9 mouse cellular contexts compared by ENCODE assay signal in the genomic region with DNA sequence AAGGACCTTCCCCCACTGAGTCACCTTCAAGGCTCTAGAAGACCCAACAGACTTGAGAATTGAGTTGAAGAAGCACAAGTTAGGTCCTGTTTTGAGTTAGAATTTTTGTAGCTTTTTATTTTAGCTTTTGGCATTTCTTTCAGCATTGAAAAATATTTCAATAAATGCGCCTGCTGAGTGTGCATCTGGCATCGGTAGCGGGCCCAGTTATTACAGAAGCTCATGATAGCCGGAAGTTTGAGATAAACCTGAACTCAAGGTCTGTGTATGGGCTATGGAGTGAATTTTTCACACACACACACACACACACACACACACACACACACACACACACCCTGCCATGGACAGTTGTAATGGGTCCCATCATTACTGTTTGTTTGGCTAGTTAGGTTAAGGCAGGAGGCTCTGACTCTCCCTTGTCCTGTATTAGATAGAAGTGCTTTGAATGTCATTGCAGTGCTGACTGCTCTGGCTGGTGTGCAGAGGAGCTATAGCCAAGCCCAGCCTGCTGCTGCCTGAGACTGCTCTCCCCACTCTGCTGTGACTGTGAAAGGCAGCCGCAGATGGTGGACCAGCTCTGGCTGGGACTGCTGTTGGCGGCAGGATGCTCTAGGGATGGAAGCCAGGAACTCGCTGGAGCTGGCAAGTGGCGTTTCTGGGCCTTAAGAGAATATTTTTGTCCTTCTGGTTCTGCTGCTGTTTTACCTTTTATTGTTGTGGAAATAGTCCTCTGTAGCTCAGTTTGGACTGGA. TPM values are rescaled to one million over a fixed set of nuclear protein-coding genes. Genes with fewer than 3 reads are reported as not detected.
DNase-seq lines count a peak whose midpoint lies in the region; ATAC-seq lines count a peak whose summit lies in the region.
"Had no signal": no experiment of that assay in that cellular context is flagged by ENCODE, and none has a peak within 500 bp of the region (broad histone marks: within the 10 kb centered on the region; RNA-seq: fewer than 3 reads in every experiment).

No protein-coding gene starts in this region.

- no peaks in the 10 kb centered on the region for H3K9me3 ChIP-seq in embryonic facial prominence, embryonic 14.5 days (ENCODE audit: control insufficient read depth, low read length)
- H3K9me3 ChIP-seq in embryonic facial prominence, embryonic 10.5 days, result no peaks in the 10 kb centered on the region
- H3K9me3 ChIP-seq in neural tube, embryonic 15.5 days (replicated peaks), result no peaks in the 10 kb centered on the region
- H3K9me3 ChIP-seq in liver, embryonic 12.5 days (replicated peaks), result no peaks in the 10 kb centered on the region
- H3K9me3 ChIP-seq: limb, embryonic 12.5 days had no signal

- H3K36me3 ChIP-seq in embryonic facial prominence, embryonic 14.5 days (ENCODE audit: control insufficient read depth, insufficient read depth, low read length), result no peaks in the 10 kb centered on the region
- H3K36me3 ChIP-seq in embryonic facial prominence, embryonic 10.5 days (replicated peaks), result 0 out of 2 replicates have a peak, but pooled peaks cover 4% of the 10 kb centered on the region
- H3K36me3 ChIP-seq in neural tube, embryonic 15.5 days, result no peaks in the 10 kb centered on the region
- H3K36me3 ChIP-seq in liver, embryonic 12.5 days, result no peaks in the 10 kb centered on the region
- H3K36me3 ChIP-seq: limb, embryonic 12.5 days had no signal

- no peak overlapping the region for H3K4me2 ChIP-seq in embryonic facial prominence, embryonic 14.5 days (ENCODE audit: low read depth, low read length)
- no peak overlapping the region for H3K4me2 ChIP-seq in neural tube, embryonic 15.5 days
- H3K4me2 ChIP-seq in liver, embryonic 12.5 days, result no peak overlapping the region
- H3K4me2 ChIP-seq: limb, embryonic 12.5 days had no signal

- 71% methylated on average over 8 of the region's 8 CpGs for WGBS in embryonic facial prominence, embryonic 14.5 days
- WGBS in embryonic facial prominence, embryonic 10.5 days, result 87% methylated on average over 8 of the region's 8 CpGs
- 75% methylated on average over 8 of the region's 8 CpGs for WGBS in neural tube, embryonic 15.5 days
- 72% methylated on average over 8 of the region's 8 CpGs for WGBS in liver, embryonic 12.5 days (ENCODE audit: insufficient replicate concordance)

- H3K9ac ChIP-seq in embryonic facial prominence, embryonic 14.5 days (ENCODE audit: low read depth, low read length), result no peak overlapping the region
- no peak overlapping the region for H3K9ac ChIP-seq in neural tube, embryonic 15.5 days (replicated peaks)
- H3K9ac ChIP-seq in liver, embryonic 12.5 days, result no peak overlapping the region
- H3K9ac ChIP-seq: limb, embryonic 12.5 days had no signal

- H3K4me1 ChIP-seq in embryonic facial prominence, embryonic 14.5 days (ENCODE audit: control insufficient read depth, insufficient read depth, low read length), result peaks cover 10% of the 10 kb centered on the region
- peaks cover 10% of the 10 kb centered on the region for H3K4me1 ChIP-seq in embryonic facial prominence, embryonic 10.5 days
- H3K4me1 ChIP-seq in neural tube, embryonic 15.5 days, result 0 out of 2 replicates have a peak, but pooled peaks cover 9% of the 10 kb centered on the region
- peaks cover 17% of the 10 kb centered on the region; the same call in 1 of the 2 replicates for H3K4me1 ChIP-seq in liver, embryonic 12.5 days

- 0 out of 2 replicates have a peak, but pooled peaks have one; percentile 20 for ATAC-seq in embryonic facial prominence, embryonic 14.5 days (ENCODE audit: low read depth)
- peak; percentile 72 for ATAC-seq in neural tube, embryonic 15.5 days (ENCODE audit: low FRiP score)
- ATAC-seq in erythroblast, adult 5-6 weeks (replicated peaks; ENCODE audit: low FRiP score, poor library complexity, severe bottlenecking), result no peak
- no peak for ATAC-seq in liver, embryonic 12.5 days

- intact Hi-C loops in gastrocnemius, postnatal 14 days (cut with DNase I; ENCODE audit: low total_unique reads), result no loop called here

- peak; percentile 56 for DNase-seq in embryonic facial prominence, embryonic 14.5 days (ENCODE audit: low spot score)
- no peak for DNase-seq in embryonic facial prominence, embryonic 10.5 days (ENCODE audit: low spot score)
- peak; percentile 77 for DNase-seq in cerebellum, adult 11-12 months
- peak; percentile 82 for DNase-seq in gastrocnemius, postnatal 14 days
- peak; percentile 81 to 86 for DNase-seq in layer of hippocampus, adult 18-20 months (ENCODE audit: low spot score in 2 of 2)

- H3K27ac ChIP-seq in embryonic facial prominence, embryonic 14.5 days (replicated peaks; ENCODE audit: low read depth, low read length), result no peak overlapping the region
- no peak overlapping the region for H3K27ac ChIP-seq in embryonic facial prominence, embryonic 10.5 days (replicated peaks)
- peak overlapping the region; percentile 62 for H3K27ac ChIP-seq in neural tube, embryonic 15.5 days (replicated peaks)
- H3K27ac ChIP-seq in liver, embryonic 12.5 days, result no peak overlapping the region
- H3K27ac ChIP-seq: limb, embryonic 12.5 days had no signal

- no peak overlapping the region for H3K4me3 ChIP-seq in embryonic facial prominence, embryonic 14.5 days (ENCODE audit: low read depth, low read length)
- no peak overlapping the region for H3K4me3 ChIP-seq in embryonic facial prominence, embryonic 10.5 days
- no peak overlapping the region for H3K4me3 ChIP-seq in neural tube, embryonic 15.5 days (replicated peaks)
- H3K4me3 ChIP-seq in liver, embryonic 12.5 days, result no peak overlapping the region
- H3K4me3 ChIP-seq: limb, embryonic 12.5 days had no signal

- no peaks in the 10 kb centered on the region for H3K27me3 ChIP-seq in embryonic facial prominence, embryonic 14.5 days (replicated peaks; ENCODE audit: control insufficient read depth, insufficient read depth, low read length)
- no peaks in the 10 kb centered on the region for H3K27me3 ChIP-seq in embryonic facial prominence, embryonic 10.5 days (replicated peaks; ENCODE audit: low read depth, poor library complexity, severe bottlenecking)
- no peaks in the 10 kb centered on the region for H3K27me3 ChIP-seq in neural tube, embryonic 15.5 days (replicated peaks)
- H3K27me3 ChIP-seq in liver, embryonic 12.5 days (replicated peaks), result no peaks in the 10 kb centered on the region
- H3K27me3 ChIP-seq: limb, embryonic 12.5 days had no signal

RNA-seq across cellular contexts. Expression of gene Ak4, which starts 17.9 kb away (rescaled TPM):
- polyA plus RNA-seq in embryonic facial prominence, embryonic 14.5 days (2014; fragmentation: Nextera tagmentation; extraction: Ambion mirVana), result 5.0 and 6.7 TPM in 2 replicates
- polyA plus RNA-seq in embryonic facial prominence, embryonic 10.5 days (2016; fragmentation: Nextera tagmentation; extraction: Ambion mirVana), result 25.0 and 32.2 TPM in 2 replicates
- total RNA-seq in gastrocnemius, postnatal 14 days (2021), result 1 to 10 TPM; 3.4 to 4.9 TPM
- total RNA-seq in layer of hippocampus, adult 18-20 months (2021), result 10 to 100 TPM; 84.1 to 87.1 TPM
- 7.4 and 7.8 TPM in 2 replicates for polyA plus RNA-seq in neural tube, embryonic 15.5 days (2015; fragmentation: Nextera tagmentation; extraction: Ambion mirVana)
- total RNA-seq in erythroblast, adult 5-6 weeks (2015; ENCODE audit: low replicate concordance), result 1.5 and 3.8 TPM in 2 replicates
- 0.84 and 2.2 TPM in 2 replicates for total RNA-seq in erythroblast, adult 5-6 weeks (2017; ENCODE audit: low replicate concordance)
- polyA plus RNA-seq in liver, embryonic 12.5 days (2016; fragmentation: Nextera tagmentation; extraction: Ambion mirVana), result 11.7 and 12.0 TPM in 2 replicates

RNA-seq across cellular contexts. Expression of gene Dnajc6, which starts 59.5 kb away (rescaled TPM):
- polyA plus RNA-seq in embryonic facial prominence, embryonic 14.5 days (2014; fragmentation: Nextera tagmentation; extraction: Ambion mirVana), result 4.4 and 4.8 TPM in 2 replicates
- polyA plus RNA-seq in embryonic facial prominence, embryonic 10.5 days (2016; fragmentation: Nextera tagmentation; extraction: Ambion mirVana), result 1.5 and 1.6 TPM in 2 replicates
- under 1 TPM; 0.62 to 0.64 TPM for total RNA-seq in gastrocnemius, postnatal 14 days (2021)
- total RNA-seq in layer of hippocampus, adult 18-20 months (2021), result 100 to 1,000 TPM; 287 to 314 TPM
- 51.7 and 57.4 TPM in 2 replicates for polyA plus RNA-seq in neural tube, embryonic 15.5 days (2015; fragmentation: Nextera tagmentation; extraction: Ambion mirVana)
- total RNA-seq in erythroblast, adult 5-6 weeks (2015; ENCODE audit: low replicate concordance), result 6.7 and 8.6 TPM in 2 replicates
- total RNA-seq in erythroblast, adult 5-6 weeks (2017; ENCODE audit: low replicate concordance), result 5.1 and 5.9 TPM in 2 replicates
- polyA plus RNA-seq in liver, embryonic 12.5 days (2016; fragmentation: Nextera tagmentation; extraction: Ambion mirVana), result 0.02 and 0.10 TPM in 2 replicates

Comparison
In these comparisons a context has a peak if more than half of its experiments do, and no peak if none do; other contexts are left out.
1. ATAC-seq: peak in embryonic facial prominence, embryonic 14.5 days (single experiment) and neural tube, embryonic 15.5 days (single experiment); none in erythroblast, adult 5-6 weeks (single experiment) and liver, embryonic 12.5 days (single experiment).